In the genomic region with DNA sequence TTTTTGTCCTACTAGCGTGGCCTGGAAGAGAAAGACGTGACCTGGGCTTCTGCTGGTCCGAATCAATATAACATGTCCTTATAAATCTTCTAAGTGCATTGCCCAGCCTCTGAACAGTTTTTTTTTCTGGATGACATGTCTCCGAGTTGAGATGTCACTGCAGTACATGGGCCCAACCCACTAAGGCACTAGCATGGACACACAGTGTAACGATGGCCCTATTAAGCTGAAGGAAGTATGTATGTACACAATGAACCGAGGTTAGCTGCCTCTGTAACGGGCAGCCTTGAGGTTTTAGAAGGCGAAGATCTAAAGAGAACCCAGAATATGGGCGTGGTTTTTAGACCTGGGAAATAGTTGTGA, we compare ENCODE assay signal across 8 mouse cellular contexts. TPM values are rescaled to one million over a fixed set of nuclear protein-coding genes. Genes with fewer than 3 reads are reported as not detected.
DNase-seq lines count a peak whose midpoint lies in the region; ATAC-seq and TF ChIP-seq lines count a peak whose summit lies in the region.

No protein-coding gene starts in this region.

- H3K4me1 ChIP-seq in lung, embryonic 14.5 days (ENCODE audit: insufficient read depth) = peaks cover 9% of the 10 kb centered on the region
- peaks cover 10% of the 10 kb centered on the region for H3K4me1 ChIP-seq in embryonic facial prominence, embryonic 12.5 days
- peaks cover 5% of the 10 kb centered on the region; the same call in 1 of the 2 replicates for H3K4me1 ChIP-seq in intestine, embryonic 15.5 days (replicated peaks)
- peaks cover 23% of the 10 kb centered on the region for H3K4me1 ChIP-seq in neural tube, embryonic 13.5 days (replicated peaks)

- H3K9ac ChIP-seq in lung, embryonic 14.5 days = peak overlapping the region; percentile 78
- peak overlapping the region; percentile 77 for H3K9ac ChIP-seq in embryonic facial prominence, embryonic 12.5 days
- peak overlapping the region; percentile 75 for H3K9ac ChIP-seq in intestine, embryonic 15.5 days
- H3K9ac ChIP-seq in neural tube, embryonic 13.5 days = peak overlapping the region; percentile 88

- TF ChIP-seq CTCF in lung, embryonic 14.5 days (IDR thresholded peaks at IDR 0.05; ENCODE audit: low read depth) = no peak

- no peak for DNase-seq in lung, embryonic 14.5 days
- DNase-seq in lung, postnatal 4 days = no peak
- DNase-seq in thymus, postnatal 36 days = no peak
- no peak for DNase-seq in left cerebral cortex, adult 9 months (ENCODE audit: low spot score in 2 of 2)
- no peak for DNase-seq in thymus, postnatal 25 days

- peak overlapping the region; percentile 85 for H3K4me3 ChIP-seq in lung, embryonic 14.5 days (ENCODE audit: low read depth, low read length)
- H3K4me3 ChIP-seq in embryonic facial prominence, embryonic 12.5 days = peak overlapping the region; percentile 96
- peak overlapping the region; percentile 84 for H3K4me3 ChIP-seq in intestine, embryonic 15.5 days (replicated peaks)
- H3K4me3 ChIP-seq in neural tube, embryonic 13.5 days = peak overlapping the region; percentile 92

- H3K36me3 ChIP-seq in lung, embryonic 14.5 days (ENCODE audit: insufficient read depth) = no peaks in the 10 kb centered on the region
- H3K36me3 ChIP-seq in embryonic facial prominence, embryonic 12.5 days = 0 out of 2 replicates have a peak, but pooled peaks cover 4% of the 10 kb centered on the region
- H3K36me3 ChIP-seq in intestine, embryonic 15.5 days = no peaks in the 10 kb centered on the region
- peaks cover 13% of the 10 kb centered on the region for H3K36me3 ChIP-seq in neural tube, embryonic 13.5 days

- H3K27me3 ChIP-seq in lung, embryonic 14.5 days (ENCODE audit: insufficient read depth, low read length) = no peaks in the 10 kb centered on the region
- H3K27me3 ChIP-seq in embryonic facial prominence, embryonic 12.5 days = no peaks in the 10 kb centered on the region
- H3K27me3 ChIP-seq in intestine, embryonic 15.5 days (replicated peaks) = no peaks in the 10 kb centered on the region
- H3K27me3 ChIP-seq in neural tube, embryonic 13.5 days = no peaks in the 10 kb centered on the region

- ATAC-seq in lung, embryonic 14.5 days (ENCODE audit: insufficient read depth) = peak; percentile 34; the same call in 1 of the 2 replicates
- ATAC-seq in embryonic facial prominence, embryonic 12.5 days (ENCODE audit: insufficient number of reproducible peaks, insufficient read depth, low FRiP score, low TSS enrichment) = 0 out of 2 replicates have a peak, but pooled peaks have one; percentile 11
- peak; percentile 35 for ATAC-seq in intestine, embryonic 15.5 days
- peak; percentile 33; the same call in 1 of the 2 replicates for ATAC-seq in neural tube, embryonic 13.5 days (ENCODE audit: low read depth)

- no peaks in the 10 kb centered on the region for H3K9me3 ChIP-seq in lung, embryonic 14.5 days (ENCODE audit: low read depth, low read length)
- no peaks in the 10 kb centered on the region for H3K9me3 ChIP-seq in embryonic facial prominence, embryonic 12.5 days
- no peaks in the 10 kb centered on the region for H3K9me3 ChIP-seq in intestine, embryonic 15.5 days
- H3K9me3 ChIP-seq in neural tube, embryonic 13.5 days = no peaks in the 10 kb centered on the region

- peak overlapping the region; percentile 91 for H3K27ac ChIP-seq in lung, embryonic 14.5 days (ENCODE audit: low read depth)
- peak overlapping the region; percentile 85; the same call in 1 of the 2 replicates for H3K27ac ChIP-seq in embryonic facial prominence, embryonic 12.5 days
- peak overlapping the region; percentile 92 for H3K27ac ChIP-seq in intestine, embryonic 15.5 days
- H3K27ac ChIP-seq in neural tube, embryonic 13.5 days (replicated peaks) = peak overlapping the region; percentile 84

- H3K4me2 ChIP-seq in lung, embryonic 14.5 days = peak overlapping the region; percentile 91
- H3K4me2 ChIP-seq in embryonic facial prominence, embryonic 12.5 days (replicated peaks) = peak overlapping the region; percentile 93
- peak overlapping the region; percentile 69 for H3K4me2 ChIP-seq in intestine, embryonic 15.5 days (replicated peaks)
- peak overlapping the region; percentile 86 for H3K4me2 ChIP-seq in neural tube, embryonic 13.5 days

- 4% methylated on average over 9 of the region's 9 CpGs for WGBS in lung, embryonic 14.5 days
- WGBS in embryonic facial prominence, embryonic 12.5 days = 12% methylated on average over 9 of the region's 9 CpGs
- 6% methylated on average over 9 of the region's 9 CpGs for WGBS in intestine, embryonic 15.5 days
- 9% methylated on average over 9 of the region's 9 CpGs for WGBS in neural tube, embryonic 13.5 days

RNA-seq across cellular contexts. Expression of a gene that starts 0.6 kb away (rescaled TPM):
- polyA plus RNA-seq in lung, embryonic 14.5 days (2014; fragmentation: Nextera tagmentation; extraction: Ambion mirVana) = 37.6 and 38.6 TPM in 2 replicates
- 41.1 and 43.3 TPM in 2 replicates for polyA plus RNA-seq in embryonic facial prominence, embryonic 12.5 days (2016; fragmentation: Nextera tagmentation; extraction: Ambion mirVana)
- 28.0 and 28.9 TPM in 2 replicates for polyA plus RNA-seq in intestine, embryonic 15.5 days (2015; fragmentation: Nextera tagmentation; extraction: Ambion mirVana)
- 53.2 and 56.7 TPM in 2 replicates for polyA plus RNA-seq in neural tube, embryonic 13.5 days (2015; fragmentation: Nextera tagmentation; extraction: Ambion mirVana)

RNA-seq across cellular contexts. Expression of a gene that starts 45.8 kb away (rescaled TPM):
- not detected in 2 replicates for polyA plus RNA-seq in lung, embryonic 14.5 days (2014; fragmentation: Nextera tagmentation; extraction: Ambion mirVana)
- polyA plus RNA-seq in embryonic facial prominence, embryonic 12.5 days (2016; fragmentation: Nextera tagmentation; extraction: Ambion mirVana) = 3.9 and 6.3 TPM in 2 replicates
- not detected in 2 replicates for polyA plus RNA-seq in intestine, embryonic 15.5 days (2015; fragmentation: Nextera tagmentation; extraction: Ambion mirVana)
- polyA plus RNA-seq in neural tube, embryonic 13.5 days (2015; fragmentation: Nextera tagmentation; extraction: Ambion mirVana) = 11.6 and 15.5 TPM in 2 replicates

RNA-seq across cellular contexts. Expression of a gene that starts 58.8 kb away (rescaled TPM):
- 9.4 and 9.6 TPM in 2 replicates for polyA plus RNA-seq in lung, embryonic 14.5 days (2014; fragmentation: Nextera tagmentation; extraction: Ambion mirVana)
- polyA plus RNA-seq in embryonic facial prominence, embryonic 12.5 days (2016; fragmentation: Nextera tagmentation; extraction: Ambion mirVana) = 9.8 and 10.8 TPM in 2 replicates
- polyA plus RNA-seq in intestine, embryonic 15.5 days (2015; fragmentation: Nextera tagmentation; extraction: Ambion mirVana) = 5.9 and 6.6 TPM in 2 replicates
- 3.6 and 5.1 TPM in 2 replicates for polyA plus RNA-seq in neural tube, embryonic 13.5 days (2015; fragmentation: Nextera tagmentation; extraction: Ambion mirVana)
